Mouse (Mus musculus) liver, embryonic 16.5 days (tissue): Measurements from ENCODE around the gene Slc1a2. TPM values are rescaled to one million over a fixed set of nuclear protein-coding genes. Genes with fewer than 3 reads are reported as not detected.

Experiments
- ATAC-seq: fragments of 200-750 bp; cut with Nextera tagmentation; 2 replicates; pipeline ENCODE4 v1.8.0; 2017; ENCODE audit warnings: low read depth, mild to moderate bottlenecking, moderate number of reproducible peaks, moderate library complexity
- H3K27ac ChIP-seq: fragments of 300-500 bp; sonication (generic); 2 replicates; pipeline ENCODE4 v1.5.1; 2014; ENCODE audit warnings: mild to moderate bottlenecking, low read length
- H3K27me3 ChIP-seq: fragments of 300-500 bp; sonication (generic); 2 replicates; pipeline ENCODE4 v1.6.1; 2014; ENCODE audit warnings: low read depth, low read length, mixed read lengths; ENCODE audit not compliant: control insufficient read depth, insufficient read depth
- H3K36me3 ChIP-seq: fragments of 300-500 bp; sonication (generic); 2 replicates; pipeline ENCODE4 v1.6.1; 2014; ENCODE audit warnings: mild to moderate bottlenecking; ENCODE audit not compliant: control insufficient read depth, insufficient read depth
- H3K4me1 ChIP-seq: fragments of 300-500 bp; sonication (generic); 2 replicates; pipeline ENCODE4 v1.6.1; 2014; ENCODE audit warnings: low read depth, low read length, mixed read lengths; ENCODE audit not compliant: control insufficient read depth
- H3K4me2 ChIP-seq: fragments of 300-500 bp; sonication (generic); 2 replicates; pipeline ENCODE4 v1.6.1; 2014; ENCODE audit warnings: low read depth, low read length, mixed read lengths
- H3K4me3 ChIP-seq: fragments of 300-500 bp; sonication (generic); 2 replicates; pipeline ENCODE4 v1.5.1; 2014; ENCODE audit warnings: low read depth, mild to moderate bottlenecking, low read length
- H3K9ac ChIP-seq: fragments of 300-500 bp; sonication (generic); 2 replicates; pipeline ENCODE4 v1.6.1; 2014; ENCODE audit warnings: low read depth, low read length
- H3K9me3 ChIP-seq: fragments of 300-500 bp; sonication (generic); replicated peaks from 2 replicates; pipeline ENCODE4 v1.6.1; 2016; ENCODE audit warnings: low read length; ENCODE audit not compliant: control insufficient read depth
- WGBS: fragments of 180-500 bp; shearing (Covaris S2); extraction: QIAGEN DNeasy Blood & Tissue Kit; methylation state at CpG from one replicate; pipeline ENCODE4 v1.1.7; 2014; ENCODE audit not compliant: insufficient replicate concordance; 5-methylcytosine and 5-hydroxymethylcytosine counted together
- polyA plus RNA-seq: library from polyadenylated mRNA; unstranded; fragments of >200 nt; fragmentation: Nextera tagmentation; extraction: Ambion mirVana; gene quantifications from 2 replicates; pipeline ENCODE4 v1.2.1, GENCODE M21; 2015

Slc1a2 gene
- polyA plus RNA-seq, 1 experiment from 2014 or later, result 1.5 TPM

GRCm38 (mm10) chr2:102735031-102735430 is 76.6 kb downstream of the Slc1a2 start:
- H3K36me3 ChIP-seq, result no peaks in the 10 kb centered on the region
- H3K9ac ChIP-seq, result no peak overlapping the region
- no peaks in the 10 kb centered on the region for H3K9me3 ChIP-seq
- no peak overlapping the region for H3K27ac ChIP-seq
- no peak overlapping the region for H3K4me3 ChIP-seq
- H3K4me2 ChIP-seq, result no peak overlapping the region
- ATAC-seq, result no peak
- H3K27me3 ChIP-seq, result no peaks in the 10 kb centered on the region
- H3K4me1 ChIP-seq, result no peaks in the 10 kb centered on the region
- 48% methylated on average over 2 of the region's 2 CpGs for WGBS

DNA sequence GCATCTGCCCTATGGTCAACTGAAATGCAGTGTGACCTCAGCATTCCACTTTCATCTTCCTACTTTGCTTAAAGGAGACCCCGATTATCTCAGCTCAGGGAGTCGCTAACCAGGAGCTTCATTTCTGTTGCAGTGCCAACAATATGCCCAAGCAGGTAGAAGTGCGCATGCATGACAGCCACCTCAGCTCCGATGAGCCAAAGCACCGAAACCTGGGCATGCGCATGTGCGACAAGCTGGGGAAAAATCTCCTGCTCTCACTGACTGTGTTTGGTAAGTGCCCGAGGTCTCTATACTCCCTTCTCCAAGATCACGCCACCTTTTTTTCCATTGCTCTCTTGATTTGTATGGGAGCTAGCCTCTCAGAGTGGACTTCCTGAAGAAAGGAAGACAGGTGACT is 77.4 kb downstream of the Slc1a2 start:
- no peaks in the 10 kb centered on the region for H3K27me3 ChIP-seq
- H3K4me2 ChIP-seq, result no peak overlapping the region
- H3K27ac ChIP-seq, result no peak overlapping the region
- no peaks in the 10 kb centered on the region for H3K4me1 ChIP-seq
- no peak overlapping the region for H3K9ac ChIP-seq
- no peaks in the 10 kb centered on the region for H3K9me3 ChIP-seq
- no peak for ATAC-seq
- no peak overlapping the region for H3K4me3 ChIP-seq
- 76% methylated on average over 9 of the region's 9 CpGs for WGBS
- no peaks in the 10 kb centered on the region for H3K36me3 ChIP-seq

- no peak for ATAC-seq
- 57% methylated on average over 5 of the region's 5 CpGs for WGBS
- no peaks in the 10 kb centered on the region for H3K27me3 ChIP-seq
- H3K27ac ChIP-seq, result no peak overlapping the region
- H3K36me3 ChIP-seq, result no peaks in the 10 kb centered on the region
- H3K9me3 ChIP-seq, result no peaks in the 10 kb centered on the region
- no peaks in the 10 kb centered on the region for H3K4me1 ChIP-seq
- H3K9ac ChIP-seq, result no peak overlapping the region
- no peak overlapping the region for H3K4me2 ChIP-seq
- no peak overlapping the region for H3K4me3 ChIP-seq
Measured at GRCm38 (mm10) chr2:102736490-102736889, 78.0 kb downstream of the Slc1a2 start.

DNA sequence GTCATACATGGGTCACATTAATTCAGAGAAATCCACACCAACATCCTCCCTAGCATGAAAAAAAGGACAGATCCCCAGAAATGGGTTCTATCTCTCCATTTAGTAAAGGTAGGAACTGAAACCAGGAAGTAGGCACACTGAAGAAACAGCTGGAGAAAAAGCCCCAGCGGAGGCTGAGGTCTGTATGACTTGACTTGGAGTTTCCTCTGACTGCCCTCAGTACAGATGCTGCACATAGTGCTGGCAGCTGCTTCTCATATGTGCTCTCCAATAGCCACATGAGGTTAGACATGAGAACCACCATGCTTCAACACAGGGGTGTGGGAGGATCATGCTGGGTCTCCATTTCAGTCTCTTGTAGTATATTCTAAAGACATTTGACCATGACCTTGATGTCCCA is 80.4 kb downstream of the Slc1a2 start:
- H3K27me3 ChIP-seq, result no peaks in the 10 kb centered on the region
- ATAC-seq, result no peak
- H3K4me2 ChIP-seq, result no peak overlapping the region
- H3K4me3 ChIP-seq, result no peak overlapping the region
- no peaks in the 10 kb centered on the region for H3K36me3 ChIP-seq
- H3K27ac ChIP-seq, result no peak overlapping the region
- no peaks in the 10 kb centered on the region for H3K9me3 ChIP-seq
- no peaks in the 10 kb centered on the region for H3K4me1 ChIP-seq
- 31% methylated on average over 1 of the region's 1 CpGs for WGBS
- no peak overlapping the region for H3K9ac ChIP-seq

GRCm38 (mm10) chr2:102742685-102743084 is 84.2 kb downstream of the Slc1a2 start:
- ATAC-seq, result no peak
- Histone ChIP-seq H3K27ac (no peak overlapping the region), H3K36me3 (no peaks in the 10 kb centered on the region), H3K4me3 (no peak overlapping the region), H3K4me1 (peaks cover 12% of the 10 kb centered on the region), H3K4me2 (no peak overlapping the region), H3K9me3 (no peaks in the 10 kb centered on the region), H3K27me3 (no peaks in the 10 kb centered on the region), H3K9ac (no peak overlapping the region)
- 34% methylated on average over 5 of the region's 5 CpGs for WGBS

- no peaks in the 10 kb centered on the region for H3K27me3 ChIP-seq
- H3K4me1 ChIP-seq, result peaks cover 12% of the 10 kb centered on the region
- H3K9me3 ChIP-seq, result no peaks in the 10 kb centered on the region
- H3K36me3 ChIP-seq, result no peaks in the 10 kb centered on the region
- 34% methylated on average over 10 of the region's 10 CpGs for WGBS
- H3K4me2 ChIP-seq, result no peak overlapping the region
- no peak overlapping the region for H3K4me3 ChIP-seq
- no peak overlapping the region for H3K27ac ChIP-seq
- ATAC-seq, result no peak
- no peak overlapping the region for H3K9ac ChIP-seq
Measured at GRCm38 (mm10) chr2:102743918-102744696, 85.6 kb downstream of the Slc1a2 start.

DNA sequence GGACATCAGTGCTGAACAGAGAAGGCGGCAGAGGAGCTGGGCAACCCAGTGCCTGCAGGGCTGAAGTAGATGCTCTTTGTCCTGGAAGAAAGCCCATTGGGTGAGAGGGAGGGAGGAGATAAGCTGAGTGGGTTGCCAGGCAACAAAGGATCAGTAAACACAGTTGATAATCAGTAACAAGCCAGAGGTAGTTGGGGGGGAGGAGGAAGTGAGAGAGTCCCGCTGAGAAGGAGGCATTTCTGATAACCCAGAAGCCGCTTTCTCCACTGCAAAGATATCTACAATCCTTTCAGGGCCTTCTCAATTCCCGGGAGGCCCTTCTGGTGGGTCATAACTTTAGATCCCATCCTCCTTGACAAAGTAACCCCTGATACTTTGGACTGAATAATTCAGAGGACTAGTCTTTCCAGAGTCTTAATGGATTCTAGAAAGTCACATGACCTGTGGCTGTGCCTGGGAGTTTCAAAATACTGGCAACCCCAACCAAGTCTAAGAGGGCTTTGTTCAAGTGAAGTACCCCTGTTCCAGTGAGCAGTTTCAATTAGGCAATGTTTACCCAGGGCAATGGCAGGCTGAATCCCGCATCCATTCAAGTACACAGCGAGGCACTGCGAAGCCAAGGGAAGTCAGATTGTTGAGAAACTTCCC is 86.9 kb downstream of the Slc1a2 start:
- Histone ChIP-seq H3K4me1 (peaks cover 12% of the 10 kb centered on the region), H3K4me2 (peak overlapping the region; percentile 44), H3K36me3 (no peaks in the 10 kb centered on the region), H3K9me3 (no peaks in the 10 kb centered on the region), H3K4me3 (no peak overlapping the region), H3K27me3 (no peaks in the 10 kb centered on the region), H3K9ac (no peak overlapping the region), H3K27ac (0 out of 2 replicates have a peak overlapping the region, but pooled peaks have one; percentile 2)
- ATAC-seq, result peak; percentile 93
- WGBS, result 9% methylated on average over 7 of the region's 7 CpGs

DNA sequence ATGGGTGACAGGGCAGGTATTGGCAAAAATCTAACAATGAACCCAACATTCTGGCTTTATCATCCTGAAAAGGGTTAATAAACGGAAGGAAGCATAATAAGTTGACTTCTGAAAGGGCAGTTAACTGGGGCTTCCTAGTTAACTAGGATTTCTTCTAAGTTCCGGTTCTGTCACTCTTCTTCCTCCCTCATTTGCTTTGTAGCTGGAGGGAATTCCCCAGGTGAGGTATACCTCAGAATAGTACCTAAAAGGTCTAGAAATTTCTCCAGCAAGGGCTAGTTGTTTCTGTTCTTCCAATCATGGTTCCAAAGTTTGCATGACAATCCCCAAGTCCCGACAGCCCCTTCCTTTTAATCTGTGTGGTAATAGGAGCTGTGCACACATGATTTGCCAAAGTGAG is 89.3 kb downstream of the Slc1a2 start:
- no peak overlapping the region for H3K4me3 ChIP-seq
- no peak overlapping the region for H3K27ac ChIP-seq
- peaks cover 12% of the 10 kb centered on the region for H3K4me1 ChIP-seq
- no peaks in the 10 kb centered on the region for H3K36me3 ChIP-seq
- H3K9ac ChIP-seq, result no peak overlapping the region
- no peaks in the 10 kb centered on the region for H3K27me3 ChIP-seq
- ATAC-seq, result no peak
- WGBS, result 51% methylated on average over 3 of the region's 3 CpGs
- H3K4me2 ChIP-seq, result no peak overlapping the region
- H3K9me3 ChIP-seq, result no peaks in the 10 kb centered on the region

GRCm38 (mm10) chr2:102749926-102750325 is 91.5 kb downstream of the Slc1a2 start:
- Histone ChIP-seq H3K9ac (no peak overlapping the region), H3K4me2 (no peak overlapping the region), H3K36me3 (no peaks in the 10 kb centered on the region), H3K27me3 (no peaks in the 10 kb centered on the region), H3K27ac (no peak overlapping the region), H3K4me3 (no peak overlapping the region), H3K9me3 (no peaks in the 10 kb centered on the region), H3K4me1 (peaks cover 7% of the 10 kb centered on the region)
- 40% methylated on average over 2 of the region's 2 CpGs for WGBS
- ATAC-seq, result no peak
